Mouse (Mus musculus) brain, embryonic 14.5 days (tissue): ENCODE results near the gene Psmc4. TPM values are rescaled to one million over a fixed set of nuclear protein-coding genes. Genes with fewer than 3 reads are reported as not detected.

ENCODE experiments used
- DNase-seq: peaks from one replicate; pipeline ENCODE4 v3.0.0-alpha.2; 2011; ENCODE audit warnings: low read depth
- CTCF ChIP-seq: fragments of 200-500 bp; IDR thresholded peaks from 2 replicates; pipeline ENCODE4 v1.5.1; 2012; ENCODE audit warnings: inconsistent platforms, mild to moderate bottlenecking, moderate library complexity, borderline replicate concordance; ENCODE audit not compliant: insufficient read depth, insufficient read length; ENCODE audit errors: extremely low read depth
- POLR2A ChIP-seq: fragments of 200-500 bp; IDR thresholded peaks from 2 replicates; pipeline ENCODE4 v1.6.1; 2012; ENCODE audit warnings: mild to moderate bottlenecking, inconsistent platforms, borderline replicate concordance; ENCODE audit not compliant: poor library complexity, insufficient read depth, insufficient read length, severe bottlenecking; ENCODE audit errors: extremely low read depth
- polyA plus RNA-seq: library from polyadenylated mRNA; depleted of rRNA; stranded (reverse); fragments of >200 nt; gene quantifications from 2 replicates; pipeline ENCODE4 v1.2.3, GENCODE M21; 2012; rRNA removed

Gene Psmc4
- polyA plus RNA-seq = 228 and 275 TPM in 2 replicates

GRCm38 (mm10) chr7:28049476-28050409 lies at the start of gene Psmc4:
Gene Psmc4, minus strand, starts transcription at chr7:28050101.
- DNase-seq = peak; percentile 100
- TF ChIP-seq POLR2A (peak; percentile 56; the same call in 1 of the 2 replicates), CTCF (peak; percentile 86)

- no peak for DNase-seq
- TF ChIP-seq CTCF (no peak), POLR2A (no peak)
Measured at GRCm38 (mm10) chr7:28099101-28099500, 49.2 kb upstream of the Psmc4 start.

GRCm38 (mm10) chr7:28093541-28093940 lies 43.6 kb upstream of the Psmc4 start:
- no peak for DNase-seq
- TF ChIP-seq POLR2A (no peak), CTCF (no peak)

GRCm38 (mm10) chr7:28086236-28086635 lies 36.3 kb upstream of the Psmc4 start:
- TF ChIP-seq CTCF (no peak), POLR2A (no peak)
- DNase-seq = no peak

- peak; percentile 32 for DNase-seq
- TF ChIP-seq CTCF (no peak), POLR2A (no peak)
Measured at GRCm38 (mm10) chr7:28084215-28084614, 34.3 kb upstream of the Psmc4 start.

- DNase-seq = no peak
- no peak for TF ChIP-seq POLR2A
- TF ChIP-seq CTCF = no peak
Measured at GRCm38 (mm10) chr7:28070531-28071298, 20.8 kb upstream of the Psmc4 start, which contains the start of gene Fcgbp. Gene Fcgbp, plus strand, starts transcription at chr7:28071236.

- DNase-seq = no peak
Measured at GRCm38 (mm10) chr7:28069546-28070172, 19.8 kb upstream of the Psmc4 start.

GRCm38 (mm10) chr7:28068661-28069060 lies 18.8 kb upstream of the Psmc4 start:
- TF ChIP-seq POLR2A = no peak
- no peak for TF ChIP-seq CTCF
- no peak for DNase-seq

More at GRCm38 (mm10) chr7:28069546-28070172, 19.8 kb upstream of the Psmc4 start:
- TF ChIP-seq POLR2A (no peak), CTCF (no peak)

GRCm38 (mm10) chr7:28059972-28060371 lies 10.1 kb upstream of the Psmc4 start:
- no peak for TF ChIP-seq CTCF
- TF ChIP-seq POLR2A = no peak
- DNase-seq = no peak

GRCm38 (mm10) chr7:28053046-28053930 lies 3.4 kb upstream of the Psmc4 start:
- DNase-seq = peak; percentile 2
- no peak for TF ChIP-seq POLR2A
- no peak for TF ChIP-seq CTCF

GRCm38 (mm10) chr7:28050584-28050983 lies 683 bp upstream of the Psmc4 start:
- TF ChIP-seq POLR2A (no peak), CTCF (no peak)

GRCm38 (mm10) chr7:28044524-28044923 lies 5.4 kb downstream of the Psmc4 start:
- TF ChIP-seq POLR2A = no peak
- TF ChIP-seq CTCF = no peak
- DNase-seq = no peak

More at GRCm38 (mm10) chr7:28050584-28050983, 683 bp upstream of the Psmc4 start:
- DNase-seq = no peak
